Mouse (Mus musculus) brain, embryonic 14.5 days (tissue): ENCODE data around the gene Zar1.

ENCODE experiments used
- CTCF ChIP-seq: fragments of 200-500 bp; IDR thresholded peaks from 2 replicates; pipeline ENCODE4 v1.5.1; 2012; ENCODE audit warnings: inconsistent platforms, mild to moderate bottlenecking, moderate library complexity, borderline replicate concordance; ENCODE audit not compliant: insufficient read depth, insufficient read length; ENCODE audit errors: extremely low read depth
- POLR2A ChIP-seq: fragments of 200-500 bp; IDR thresholded peaks from 2 replicates; pipeline ENCODE4 v1.6.1; 2012; ENCODE audit warnings: mild to moderate bottlenecking, inconsistent platforms, borderline replicate concordance; ENCODE audit not compliant: poor library complexity, insufficient read depth, insufficient read length, severe bottlenecking; ENCODE audit errors: extremely low read depth

- TF ChIP-seq CTCF = no peak
- no peak for TF ChIP-seq POLR2A
Measured at GRCm38 (mm10) chr5:72558716-72559526, 22.1 kb downstream of the Zar1 start.
